Mouse (Mus musculus): ENCODE data around the gene Cd44.

Cd44 gene

GRCm38 (mm10) chr2:102827841-102828240, 73.6 kb downstream of the Cd44 start:
- no peak for ATAC-seq (ENCODE audit: insufficient number of reproducible peaks, low FRiP score, low TSS enrichment)

GRCm38 (mm10) chr2:102825961-102826633, 75.4 kb downstream of the Cd44 start:
- ATAC-seq (ENCODE audit: insufficient number of reproducible peaks, low FRiP score, low TSS enrichment), result no peak

DNA sequence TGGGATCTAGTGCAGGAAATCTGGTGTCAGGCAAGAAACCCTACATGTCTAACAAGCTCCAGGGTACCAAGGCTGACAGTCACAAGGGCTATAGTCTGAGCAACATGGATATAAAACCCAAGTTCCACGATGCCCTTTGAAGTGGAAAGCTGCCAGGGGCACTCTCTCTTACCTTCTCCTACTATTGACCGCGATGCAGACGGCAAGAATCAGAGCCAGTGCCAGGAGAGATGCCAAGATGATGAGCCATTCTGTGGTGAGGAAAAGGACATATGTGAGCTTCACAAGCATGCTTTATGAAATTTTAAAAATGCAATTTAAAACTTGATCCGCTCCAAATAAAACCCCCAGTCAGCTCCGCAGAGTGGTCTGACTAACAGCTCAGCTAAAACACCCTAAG, 79.4 kb downstream of the Cd44 start:
- ATAC-seq (ENCODE audit: insufficient number of reproducible peaks, low FRiP score, low TSS enrichment), result no peak

DNA sequence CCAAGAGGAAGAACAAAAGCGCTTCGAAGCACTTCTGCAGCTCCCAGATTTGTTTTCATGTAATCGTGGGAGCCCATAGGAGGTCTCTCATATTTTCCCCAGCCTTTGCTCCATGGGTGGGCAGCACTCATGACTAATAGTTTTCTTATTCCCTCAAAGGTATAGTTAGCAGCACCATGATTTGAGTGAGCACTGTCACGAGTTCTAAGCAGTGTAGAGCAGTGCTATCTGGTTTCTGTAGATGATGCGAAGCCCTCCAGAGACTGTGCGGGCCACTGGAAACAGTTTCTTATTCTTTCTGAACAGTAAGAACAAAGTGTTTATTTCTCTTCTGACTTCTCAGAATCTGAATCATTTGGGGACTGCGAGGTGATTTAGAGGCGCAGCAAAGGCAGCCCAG, 80.7 kb downstream of the Cd44 start:
- ATAC-seq (ENCODE audit: insufficient number of reproducible peaks, low FRiP score, low TSS enrichment), result no peak

- ATAC-seq (ENCODE audit: insufficient number of reproducible peaks, low FRiP score, low TSS enrichment), result no peak; the same call in 1 of the 2 replicates
Observed at GRCm38 (mm10) chr2:102820225-102820711, 81.2 kb downstream of the Cd44 start.

GRCm38 (mm10) chr2:102815289-102815809, 86.1 kb downstream of the Cd44 start:
- ATAC-seq (ENCODE audit: insufficient number of reproducible peaks, low FRiP score, low TSS enrichment), result no peak

- no peak for ATAC-seq (ENCODE audit: insufficient number of reproducible peaks, low FRiP score, low TSS enrichment)
Observed at GRCm38 (mm10) chr2:102812756-102813155, 88.7 kb downstream of the Cd44 start.

- ATAC-seq (ENCODE audit: insufficient number of reproducible peaks, low FRiP score, low TSS enrichment), result no peak
Observed at GRCm38 (mm10) chr2:102809436-102809835, 92.0 kb downstream of the Cd44 start.

- ATAC-seq (ENCODE audit: insufficient number of reproducible peaks, low FRiP score, low TSS enrichment), result no peak
Observed at GRCm38 (mm10) chr2:102807633-102808032, 93.8 kb downstream of the Cd44 start.

DNA sequence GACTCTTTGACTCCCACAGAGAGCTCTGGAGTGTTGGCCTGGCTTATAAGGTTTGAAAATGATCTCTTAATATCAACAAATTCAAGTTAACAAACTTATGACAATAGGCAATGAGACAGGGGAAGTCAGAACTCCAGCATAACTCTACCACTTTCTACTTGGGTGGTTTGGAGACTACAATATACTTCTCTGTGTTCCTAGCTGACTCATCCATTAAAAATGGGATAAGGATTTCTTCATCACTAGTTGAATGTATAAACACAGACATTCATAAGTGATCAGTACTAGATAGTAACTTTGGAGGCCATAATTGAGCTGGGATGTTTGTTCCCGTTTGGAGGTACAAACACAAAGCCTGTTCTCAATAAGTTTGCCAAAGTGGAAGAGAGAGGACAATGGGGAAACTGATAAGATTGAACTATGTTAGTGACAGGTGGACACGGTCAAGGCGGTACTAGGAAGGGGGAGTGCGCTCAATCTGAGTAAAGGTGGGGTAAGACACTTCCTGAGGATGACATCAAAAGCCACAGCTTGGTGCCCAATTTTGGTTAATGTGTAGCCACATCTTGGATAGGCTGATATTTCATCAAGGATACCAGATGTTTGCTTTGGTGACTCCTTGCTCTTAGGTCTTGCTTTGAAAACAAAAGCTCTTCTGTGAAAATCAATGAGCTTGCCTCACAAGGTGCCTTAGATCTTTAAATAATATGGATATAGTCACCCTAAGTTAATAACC, 95.5 kb downstream of the Cd44 start:
- no peak for ATAC-seq (ENCODE audit: insufficient number of reproducible peaks, low FRiP score, low TSS enrichment)

- no peak for ATAC-seq (ENCODE audit: insufficient number of reproducible peaks, low FRiP score, low TSS enrichment)
Observed at GRCm38 (mm10) chr2:102805283-102805682, 96.2 kb downstream of the Cd44 start.

- ATAC-seq (ENCODE audit: insufficient number of reproducible peaks, low FRiP score, low TSS enrichment), result no peak
Observed at GRCm38 (mm10) chr2:102804109-102804508, 97.4 kb downstream of the Cd44 start.

GRCm38 (mm10) chr2:102801899-102802298, 99.6 kb downstream of the Cd44 start:
- no peak for ATAC-seq (ENCODE audit: insufficient number of reproducible peaks, low FRiP score, low TSS enrichment)

DNA sequence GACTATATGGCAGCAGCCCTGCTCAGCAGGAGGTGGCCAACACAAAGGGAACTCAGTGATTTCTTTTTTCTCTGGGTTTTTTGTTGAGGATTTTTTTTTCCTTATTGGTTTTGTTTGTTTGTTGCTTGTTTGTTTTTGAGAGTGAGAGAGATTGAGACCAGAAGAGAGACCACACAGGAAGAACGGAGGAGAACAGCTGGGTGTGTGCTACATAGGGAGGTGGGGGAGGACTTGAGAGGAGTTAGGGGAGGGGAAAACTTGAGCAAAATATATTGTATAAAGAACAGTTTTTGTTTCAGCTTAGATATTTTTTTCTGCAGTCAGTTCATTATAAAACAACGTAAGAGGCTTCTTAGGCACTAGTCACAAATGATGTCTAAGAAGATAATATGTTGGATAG, 103.3 kb downstream of the Cd44 start:
- no peak for ATAC-seq (ENCODE audit: insufficient number of reproducible peaks, low FRiP score, low TSS enrichment)

DNA sequence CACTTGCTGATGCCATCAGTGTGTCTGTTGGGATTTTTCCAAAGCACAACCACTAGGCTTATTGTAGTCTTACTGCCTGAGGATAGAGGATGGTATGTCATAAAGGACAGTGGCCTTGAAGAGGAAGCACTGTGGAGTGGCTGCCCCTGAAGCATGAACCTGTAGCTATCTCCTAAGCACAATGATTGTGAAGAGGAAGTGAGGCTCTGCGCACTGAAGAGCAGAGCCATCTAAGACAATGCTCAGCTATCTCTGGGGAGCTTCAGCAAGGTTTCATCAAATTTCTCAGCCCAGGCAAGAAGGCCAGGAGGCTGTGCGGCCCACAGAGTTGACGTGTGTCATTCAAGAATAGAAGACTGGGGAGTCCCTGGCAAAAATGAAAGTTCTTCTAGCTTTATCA, 106.4 kb downstream of the Cd44 start:
- ATAC-seq (ENCODE audit: insufficient number of reproducible peaks, low FRiP score, low TSS enrichment), result no peak

- ATAC-seq (ENCODE audit: insufficient number of reproducible peaks, low FRiP score, low TSS enrichment), result no peak
Observed at GRCm38 (mm10) chr2:102792804-102793203, 108.7 kb downstream of the Cd44 start.

GRCm38 (mm10) chr2:102791641-102792040, 109.8 kb downstream of the Cd44 start:
- ATAC-seq (ENCODE audit: insufficient number of reproducible peaks, low FRiP score, low TSS enrichment), result no peak

DNA sequence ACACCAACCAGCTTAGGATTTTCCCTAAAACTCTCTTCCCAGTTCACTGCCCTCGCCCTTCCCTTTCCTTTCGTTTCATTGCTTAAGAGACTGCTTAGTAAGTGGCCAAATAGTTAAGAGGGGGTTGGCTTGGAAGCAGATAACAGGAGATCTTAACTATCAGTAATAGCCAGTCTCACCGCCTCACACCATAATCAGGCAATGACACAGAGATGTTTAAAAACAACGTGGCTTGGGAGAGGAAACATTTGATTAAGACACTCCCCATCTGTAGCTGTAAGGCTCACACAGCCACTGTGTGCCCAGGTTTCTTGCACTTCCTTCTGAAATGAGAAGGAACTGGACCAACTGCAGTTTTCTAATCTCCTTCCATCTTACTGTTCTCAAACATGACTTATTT, 115.8 kb downstream of the Cd44 start:
- no peak for ATAC-seq (ENCODE audit: insufficient number of reproducible peaks, low FRiP score, low TSS enrichment)

- no peak for ATAC-seq (ENCODE audit: insufficient number of reproducible peaks, low FRiP score, low TSS enrichment)
Observed at GRCm38 (mm10) chr2:102782751-102783150, 118.7 kb downstream of the Cd44 start.

GRCm38 (mm10) chr2:102778208-102778607, 123.3 kb downstream of the Cd44 start:
- no peak for ATAC-seq (ENCODE audit: insufficient number of reproducible peaks, low FRiP score, low TSS enrichment)

DNA sequence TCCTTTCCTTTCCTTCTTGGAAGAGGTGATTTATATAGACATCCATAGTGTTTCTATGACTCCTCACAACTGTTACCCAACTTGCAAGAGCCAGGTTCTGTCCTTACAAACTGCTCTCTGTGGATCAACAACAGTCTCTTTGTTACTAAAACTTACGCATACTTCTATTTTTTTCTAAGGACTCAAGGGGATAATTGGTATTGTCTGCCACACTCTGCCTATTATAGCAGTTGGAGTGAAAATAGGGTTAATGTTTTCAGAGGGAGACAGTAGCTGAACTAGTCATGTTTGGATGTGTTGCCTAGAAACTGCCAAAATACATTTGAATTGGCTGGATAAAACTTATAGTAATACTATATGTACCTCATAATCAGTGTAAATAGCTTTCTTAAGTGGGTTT, 125.9 kb downstream of the Cd44 start:
- no peak for ATAC-seq (ENCODE audit: insufficient number of reproducible peaks, low FRiP score, low TSS enrichment)

DNA sequence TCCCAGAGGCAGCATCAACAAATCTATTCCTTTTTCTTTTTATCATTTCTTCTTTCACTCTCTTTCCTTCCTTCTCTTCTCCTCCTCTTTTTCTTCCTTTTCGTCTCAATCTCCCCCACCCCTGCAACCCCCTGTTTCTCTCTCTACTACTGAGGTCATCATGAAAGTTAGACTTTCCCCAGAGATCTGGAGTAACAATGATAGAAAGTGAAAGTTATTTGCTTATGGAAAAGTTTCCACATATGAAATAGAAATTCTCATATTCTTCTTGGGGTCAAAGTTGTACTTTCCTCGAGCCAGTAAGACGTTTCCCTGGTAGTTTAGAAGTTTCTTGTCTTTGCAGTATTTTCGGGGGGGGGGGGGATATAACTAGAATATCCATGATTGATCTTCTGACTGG, 126.8 kb downstream of the Cd44 start:
- ATAC-seq (ENCODE audit: insufficient number of reproducible peaks, low FRiP score, low TSS enrichment), result no peak
